Mouse (Mus musculus) kidney, embryonic 16.5 days (tissue): ENCODE data around the gene Serpina1d. TPM values are rescaled to one million over a fixed set of nuclear protein-coding genes. Genes with fewer than 3 reads are reported as not detected.

Source experiments
- polyA plus RNA-seq: library from polyadenylated mRNA; unstranded; fragments of >200 nt; fragmentation: Nextera tagmentation; extraction: Ambion mirVana; gene quantifications from 2 replicates; pipeline ENCODE4 v1.2.1, GENCODE M21; 2015

The Serpina1d gene
- polyA plus RNA-seq, 1 experiment from 2014 or later: 1.5 TPM

Other genes starting within 250 kb of the Serpina1d start
- 1.1 and 1.2 TPM in 2 replicates for gene Ppp4r4, start 241.3 kb downstream of the Serpina1d start, polyA plus RNA-seq
- gene Serpina10, start 142.1 kb downstream of the Serpina1d start, polyA plus RNA-seq: 2.4 and 2.7 TPM in 2 replicates
- 7.8 and 12.7 TPM in 2 replicates for gene Serpina6, start 116.4 kb downstream of the Serpina1d start, polyA plus RNA-seq
- gene Serpina16, start 97.5 kb downstream of the Serpina1d start, polyA plus RNA-seq: not detected in 2 replicates
- gene Serpina1f, start 78.1 kb downstream of the Serpina1d start, polyA plus RNA-seq: not detected in 2 replicates
- 6.7 and 8.0 TPM in 2 replicates for gene Serpina1b, start 56.8 kb upstream of the Serpina1d start, polyA plus RNA-seq
- gene Serpina1a, start 90.0 kb upstream of the Serpina1d start, polyA plus RNA-seq: 16.3 and 17.4 TPM in 2 replicates
- 1.1 and 1.5 TPM in 2 replicates for gene Serpina1c, start 131.3 kb upstream of the Serpina1d start, polyA plus RNA-seq
- 1.3 and 1.5 TPM in 2 replicates for gene Serpina1e, start 185.4 kb upstream of the Serpina1d start, polyA plus RNA-seq
- not detected in 2 replicates for gene Serpina11, start 216.4 kb upstream of the Serpina1d start, polyA plus RNA-seq
- 0.06 TPM in 1 of 2 replicates, not detected in the other for gene Serpina9, start 240.2 kb upstream of the Serpina1d start, polyA plus RNA-seq